Mouse (Mus musculus) cerebral cortex, adult 2 months (tissue): Measurements from ENCODE around the gene Eri3.

Experiments
- WGBS: fragments of 180-500 bp; shearing (Covaris S2); methylation state at CpG from one replicate; pipeline ENCODE4 v1.1.7; 2018; 5-methylcytosine and 5-hydroxymethylcytosine counted together

Gene Eri3

GRCm38 (mm10) chr4:117623025-117623424 is 72.9 kb downstream of the Eri3 start:
- WGBS, result 91% methylated on average over 2 of the region's 2 CpGs

- 93% methylated on average over 5 of the region's 5 CpGs for WGBS
Measured at GRCm38 (mm10) chr4:117624660-117625059, 74.5 kb downstream of the Eri3 start.

- WGBS, result 57% methylated on average over 1 of the region's 1 CpGs
Measured at GRCm38 (mm10) chr4:117628464-117628863, 78.3 kb downstream of the Eri3 start.

- WGBS, result 71% methylated on average over 6 of the region's 6 CpGs
Measured at GRCm38 (mm10) chr4:117630053-117630670, 80.0 kb downstream of the Eri3 start.

GRCm38 (mm10) chr4:117633527-117633926 is 83.4 kb downstream of the Eri3 start:
- WGBS, result 70% methylated on average over 5 of the region's 5 CpGs

- WGBS, result 97% methylated on average over 7 of the region's 7 CpGs
Measured at GRCm38 (mm10) chr4:117634642-117635041, 84.5 kb downstream of the Eri3 start.

- 72% methylated on average over 4 of the region's 4 CpGs for WGBS
Measured at GRCm38 (mm10) chr4:117636152-117636551, 86.0 kb downstream of the Eri3 start.

- 69% methylated on average over 22 of the region's 22 CpGs for WGBS
Measured at GRCm38 (mm10) chr4:117636891-117637613, 86.9 kb downstream of the Eri3 start.

GRCm38 (mm10) chr4:117640925-117641703 is 90.9 kb downstream of the Eri3 start:
- WGBS, result 91% methylated on average over 1 of the region's 1 CpGs

GRCm38 (mm10) chr4:117641804-117642203 is 91.6 kb downstream of the Eri3 start:
- 94% methylated on average over 1 of the region's 1 CpGs for WGBS

- WGBS, result 40% methylated on average over 22 of the region's 22 CpGs
Measured at GRCm38 (mm10) chr4:117645031-117645435, 94.9 kb downstream of the Eri3 start.

- WGBS, result 55% methylated on average over 2 of the region's 2 CpGs
Measured at GRCm38 (mm10) chr4:117645859-117646258, 95.7 kb downstream of the Eri3 start.

GRCm38 (mm10) chr4:117646496-117646895 is 96.3 kb downstream of the Eri3 start:
- 81% methylated on average over 8 of the region's 8 CpGs for WGBS

GRCm38 (mm10) chr4:117646926-117647755 is 97.0 kb downstream of the Eri3 start:
- 79% methylated on average over 23 of the region's 23 CpGs for WGBS

GRCm38 (mm10) chr4:117651626-117652101 is 101.5 kb downstream of the Eri3 start:
- 73% methylated on average over 8 of the region's 8 CpGs for WGBS

GRCm38 (mm10) chr4:117652727-117653126 is 102.6 kb downstream of the Eri3 start:
- WGBS, result 88% methylated on average over 5 of the region's 5 CpGs

GRCm38 (mm10) chr4:117654016-117654702 is 104.0 kb downstream of the Eri3 start:
- 47% methylated on average over 10 of the region's 10 CpGs for WGBS

- WGBS, result 79% methylated on average over 9 of the region's 9 CpGs
Measured at GRCm38 (mm10) chr4:117654703-117655499, 104.7 kb downstream of the Eri3 start.

- WGBS, result 86% methylated on average over 5 of the region's 5 CpGs
Measured at GRCm38 (mm10) chr4:117655500-117655863, 105.3 kb downstream of the Eri3 start.

GRCm38 (mm10) chr4:117656961-117657360 is 106.8 kb downstream of the Eri3 start:
- WGBS, result 55% methylated on average over 6 of the region's 6 CpGs
